Mouse (Mus musculus): ENCODE data around the gene Smpdl3b.
"Not testable (repeated sequence)": the region's sequence is repeated elsewhere in the genome, so short reads cannot be mapped to it uniquely, and the experiment has no call there.

The Smpdl3b gene

DNA sequence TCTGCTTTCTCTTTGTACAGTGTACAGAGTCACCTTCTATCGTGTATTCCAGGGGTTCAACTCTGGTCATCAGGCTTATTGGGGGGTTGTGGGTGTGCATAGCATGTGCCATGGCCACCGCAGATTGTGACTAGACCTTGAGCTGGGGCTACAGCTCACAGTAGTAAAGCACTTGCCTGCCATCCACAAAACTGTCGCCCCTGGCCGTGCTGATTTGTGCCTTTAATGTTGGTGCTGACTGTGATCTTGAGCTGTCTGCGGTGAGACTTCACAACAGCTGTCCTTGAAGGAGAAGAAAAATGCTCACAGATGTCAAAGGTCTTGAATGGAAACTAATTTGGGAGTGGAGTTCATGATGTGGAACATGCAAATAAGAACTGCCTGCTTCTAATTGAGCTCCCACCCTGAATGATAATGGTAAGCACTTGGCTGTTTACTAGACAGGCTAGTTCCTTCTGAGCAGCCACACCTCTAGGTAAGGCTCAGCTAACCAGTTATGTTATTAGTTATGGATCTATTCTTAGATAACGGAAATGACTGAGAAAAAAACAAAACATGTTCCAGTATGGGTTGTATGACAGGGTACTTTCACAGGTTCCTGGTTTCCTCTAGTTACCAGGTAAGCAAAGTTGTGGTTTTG is 21.6 kb upstream of the Smpdl3b start:
- no peak for DNase-seq

DNA sequence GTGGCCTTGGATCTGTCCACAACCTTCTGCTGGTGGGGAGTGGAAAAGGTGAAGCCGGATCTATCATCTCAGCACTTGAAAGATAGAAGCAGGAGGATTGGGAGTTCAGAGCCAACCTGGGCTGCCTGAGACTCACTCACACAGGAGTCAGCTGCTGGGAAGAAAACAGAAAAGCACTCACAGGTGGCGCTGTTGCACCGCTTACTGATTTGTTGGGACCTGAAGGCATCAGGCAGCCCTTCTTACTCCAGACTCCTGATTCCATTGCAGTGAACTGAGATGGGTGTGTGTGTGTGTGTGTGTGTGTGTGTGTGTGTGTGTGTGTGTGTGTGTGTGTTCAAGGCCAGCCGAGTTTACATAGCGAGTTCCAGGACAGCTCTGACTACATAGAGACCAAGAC is 19.7 kb upstream of the Smpdl3b start:
- peak; percentile 68 to 70 for DNase-seq

DNA sequence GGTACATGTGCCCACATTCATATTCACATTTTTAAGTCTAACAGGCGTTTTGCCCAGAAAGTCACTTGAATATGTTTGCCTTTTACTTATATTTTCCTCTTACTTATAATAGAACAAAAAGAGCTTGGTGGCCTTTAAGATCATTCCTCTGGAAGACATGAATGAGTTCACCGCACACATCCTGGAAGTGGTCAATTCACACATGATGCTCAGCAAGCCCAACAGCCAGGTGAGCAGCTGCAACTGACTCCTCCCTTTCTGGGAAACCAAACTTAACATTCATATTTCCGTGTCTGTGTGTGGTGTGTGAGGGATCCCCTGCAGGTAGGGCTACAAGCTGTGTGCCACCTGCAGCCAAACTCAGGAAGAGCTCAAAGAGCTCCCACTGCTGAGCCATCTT is 17.9 kb upstream of the Smpdl3b start:
- no peak for DNase-seq

DNA sequence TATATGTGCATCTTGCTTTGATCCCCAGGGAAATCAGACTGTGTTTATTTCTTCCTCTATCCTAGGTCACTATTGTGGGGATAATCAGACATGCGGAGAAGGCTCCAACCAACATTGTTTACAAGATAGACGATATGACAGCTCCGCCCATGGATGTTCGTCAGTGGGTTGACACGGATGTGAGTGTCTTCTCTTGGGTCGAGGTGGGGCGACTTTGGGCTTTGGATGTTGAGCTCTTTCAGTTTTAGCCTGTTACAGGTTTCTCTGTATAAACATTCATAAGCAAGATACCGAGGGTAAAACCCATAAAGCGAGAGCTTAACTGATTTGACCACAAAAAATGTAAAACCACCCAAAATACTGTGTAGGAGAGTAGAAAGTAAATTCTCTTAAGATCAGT is 14.7 kb upstream of the Smpdl3b start:
- DNase-seq: no peak

DNA sequence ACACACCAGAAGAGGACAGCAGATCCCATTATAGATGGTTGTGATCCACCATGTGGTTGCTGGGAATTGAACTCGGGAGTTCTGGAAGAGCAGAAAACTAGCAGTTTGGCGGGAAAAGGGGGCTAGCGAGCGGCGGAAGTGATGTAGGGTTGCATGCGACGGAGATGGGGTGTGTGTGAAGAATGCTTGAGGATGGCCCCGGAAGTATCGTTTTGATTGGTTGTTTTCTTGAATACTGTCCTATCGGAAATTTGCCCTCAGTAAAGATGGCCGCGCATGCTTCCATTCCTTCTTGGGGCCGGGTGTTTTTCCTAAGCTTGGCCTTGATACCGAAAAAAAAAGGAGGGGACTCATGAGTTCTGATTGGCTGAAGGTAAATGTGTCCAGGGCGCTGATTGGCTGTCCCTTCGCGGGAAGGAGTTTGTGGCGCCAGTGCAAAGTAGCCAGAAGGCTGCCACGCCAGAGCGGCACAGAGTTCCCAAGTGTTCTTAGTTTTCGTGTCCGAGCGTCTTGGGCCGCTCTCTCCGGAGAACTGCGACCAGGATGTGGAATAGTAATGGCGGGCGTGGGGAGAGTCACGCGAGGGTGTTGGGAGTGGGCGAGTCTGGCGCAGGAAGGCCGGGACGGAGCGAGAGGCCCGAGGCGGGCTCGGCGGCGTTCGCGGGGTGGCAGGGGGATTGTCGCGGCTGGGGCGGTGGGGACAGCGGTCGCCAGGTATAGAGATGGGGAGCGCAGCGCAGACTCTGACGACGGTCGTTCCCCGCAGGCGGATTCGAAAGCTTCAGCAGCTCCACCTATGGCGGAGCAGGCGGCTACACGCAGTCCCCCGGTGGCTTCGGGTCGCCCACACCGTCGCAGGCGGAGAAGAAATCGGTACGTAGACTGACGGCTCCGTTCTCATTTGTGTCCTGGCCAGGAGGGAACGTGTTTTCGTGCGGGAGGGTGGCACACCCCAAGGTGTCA is 11.1 kb upstream of the Smpdl3b start, which contains the start of gene Rpa2:
TSS of gene Rpa2 (plus strand) at position 419 of the 963 bp plus-strand sequence.
- DNase-seq: peak; percentile 99

DNA sequence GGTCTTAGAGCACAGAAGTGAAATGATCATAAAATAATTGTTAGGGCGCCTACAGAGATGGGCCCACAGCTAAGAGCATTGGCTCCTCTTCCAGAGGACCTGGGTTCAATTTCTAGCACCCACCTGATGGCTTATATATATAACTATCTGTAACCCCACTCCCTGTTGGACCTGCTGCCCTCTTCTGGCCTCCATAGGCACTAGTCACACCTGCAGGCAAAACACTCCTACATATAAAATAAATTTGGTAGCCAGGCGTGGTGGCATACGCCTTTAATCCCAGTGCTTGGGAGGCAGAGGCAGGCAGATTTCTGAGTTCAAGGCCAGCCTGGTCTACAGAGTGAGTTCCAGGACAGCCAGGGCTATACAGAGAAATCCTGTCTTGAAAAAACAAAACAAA is 6.1 kb upstream of the Smpdl3b start:
- DNase-seq: not testable (repeated sequence)

DNA sequence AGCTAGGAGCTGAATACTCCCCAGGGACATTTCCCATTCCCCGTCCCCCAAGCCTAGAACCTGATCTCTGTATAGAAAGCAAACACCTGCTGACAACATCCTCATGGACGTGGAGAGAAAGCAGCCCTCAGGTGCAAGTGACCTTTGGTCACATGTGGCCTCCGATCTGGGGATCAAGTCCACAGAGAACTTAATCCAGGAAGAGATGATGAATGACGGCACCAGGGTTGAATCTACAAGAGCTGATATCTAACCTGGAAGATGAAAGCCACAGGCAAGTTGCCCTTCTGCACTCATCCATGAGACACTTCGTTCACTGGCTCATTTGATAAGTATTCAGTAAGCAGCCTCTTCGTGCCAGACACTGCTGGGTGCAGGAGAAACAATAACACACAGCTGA is 5.5 kb upstream of the Smpdl3b start:
- DNase-seq: no peak

DNA sequence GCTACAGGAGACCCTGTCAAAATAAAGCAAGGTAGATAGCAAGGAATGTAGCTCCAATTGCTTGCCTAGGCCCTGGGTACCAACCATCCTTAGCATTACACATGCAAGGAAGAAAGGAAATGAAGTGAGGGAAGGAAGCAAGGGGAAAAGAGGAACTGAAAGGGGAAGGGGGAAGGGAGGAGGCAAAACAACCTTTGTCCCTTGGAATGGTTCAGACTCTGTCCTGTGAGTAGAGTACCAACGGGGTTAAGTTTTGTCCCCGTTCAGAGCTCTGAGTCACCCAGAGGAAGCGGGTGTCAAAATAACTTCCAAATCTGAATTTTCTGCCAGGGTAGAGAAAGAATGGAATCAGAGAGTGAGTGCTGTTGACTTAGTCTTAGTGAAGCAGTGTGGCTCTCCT is 3.2 kb upstream of the Smpdl3b start:
- DNase-seq: no peak

DNA sequence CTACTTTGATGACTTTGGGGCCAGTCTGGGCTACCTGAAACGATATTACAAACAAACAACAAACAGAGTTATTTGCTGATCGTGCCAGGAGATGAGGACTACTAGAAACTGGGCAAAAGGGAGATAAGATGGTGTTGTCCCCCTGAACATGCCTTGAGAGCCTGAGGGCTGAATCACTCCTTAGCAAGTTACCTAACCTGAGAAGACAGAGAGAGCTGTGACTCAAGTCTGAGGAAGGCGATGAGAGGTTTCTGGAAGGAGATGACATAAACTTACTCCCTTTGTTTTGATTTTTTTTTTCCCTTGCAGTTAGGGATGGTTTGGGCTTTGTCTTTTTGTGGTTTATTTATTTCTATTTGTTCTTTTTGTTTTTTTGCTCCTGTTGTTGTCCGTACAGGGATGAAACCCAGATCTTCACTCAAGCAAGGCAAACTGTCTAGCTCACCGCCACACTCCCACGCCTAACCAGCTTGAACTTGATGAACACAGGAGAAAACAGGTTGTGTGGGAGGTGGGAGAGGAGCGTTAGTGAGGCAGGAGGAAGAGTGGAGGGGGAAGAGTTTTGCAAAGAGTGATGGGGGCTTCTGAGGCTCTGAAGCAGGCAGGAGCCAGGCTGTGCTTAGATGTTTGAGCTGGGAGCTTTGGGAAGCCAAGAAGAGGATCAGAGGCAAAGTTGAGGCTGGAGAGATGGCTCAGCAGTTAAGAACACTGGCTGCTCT is 740 bp upstream of the Smpdl3b start:
- no peak for DNase-seq

DNA sequence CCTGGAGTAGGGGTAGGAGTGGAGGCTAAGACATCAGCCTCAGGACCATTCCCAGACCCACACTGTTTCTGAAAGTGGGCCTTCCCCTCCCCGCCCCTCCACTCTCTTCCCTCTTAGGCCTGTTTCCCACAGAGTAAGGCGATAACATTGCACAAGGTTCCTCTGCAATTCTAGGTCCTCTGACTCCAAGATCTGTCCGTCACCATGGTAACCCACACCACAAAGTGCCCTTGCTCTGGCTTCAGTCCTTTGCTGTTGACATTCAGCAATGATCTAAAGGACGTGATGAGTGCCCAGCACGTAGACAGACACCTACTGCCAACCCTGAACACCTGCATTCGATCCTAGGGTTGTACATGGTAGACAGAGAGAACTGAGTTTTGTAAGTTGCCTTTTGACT is 4.1 kb downstream of the Smpdl3b start:
- no peak for DNase-seq

DNA sequence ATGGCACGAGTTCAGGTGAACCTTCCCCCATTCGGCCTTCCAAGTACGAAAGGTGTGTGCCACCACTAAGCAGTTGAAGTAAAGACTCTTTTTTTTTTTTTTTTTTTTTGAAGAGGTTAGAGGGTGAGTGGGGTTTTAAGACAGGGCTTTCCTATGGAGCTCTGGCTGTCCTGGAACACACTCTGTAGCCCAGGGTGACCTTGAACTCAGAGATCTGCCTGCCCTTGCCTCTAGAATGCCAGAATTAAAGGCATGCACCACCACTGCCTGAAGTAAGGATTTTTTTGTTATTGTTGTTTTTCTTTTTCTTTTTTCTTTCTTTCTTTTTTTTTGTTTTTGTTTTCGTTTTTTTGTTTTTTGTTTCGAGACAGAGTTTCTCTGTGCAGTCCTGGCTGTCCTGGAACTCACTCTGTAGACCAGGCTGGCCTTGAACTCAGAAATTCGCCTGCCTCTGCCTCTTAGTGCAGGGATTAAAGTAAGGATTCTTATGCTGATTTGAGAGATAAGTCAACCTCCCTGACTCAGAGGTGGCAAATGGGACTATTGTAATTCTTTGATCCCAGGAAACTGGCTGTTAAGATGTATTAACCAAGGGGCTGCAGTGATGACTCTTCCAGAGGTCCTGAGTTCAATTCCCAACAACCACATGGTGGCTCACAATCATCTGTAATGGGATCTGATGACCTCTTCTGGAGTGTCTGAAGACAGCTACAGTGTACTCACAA is 7.6 kb downstream of the Smpdl3b start:
- no peak for DNase-seq

DNA sequence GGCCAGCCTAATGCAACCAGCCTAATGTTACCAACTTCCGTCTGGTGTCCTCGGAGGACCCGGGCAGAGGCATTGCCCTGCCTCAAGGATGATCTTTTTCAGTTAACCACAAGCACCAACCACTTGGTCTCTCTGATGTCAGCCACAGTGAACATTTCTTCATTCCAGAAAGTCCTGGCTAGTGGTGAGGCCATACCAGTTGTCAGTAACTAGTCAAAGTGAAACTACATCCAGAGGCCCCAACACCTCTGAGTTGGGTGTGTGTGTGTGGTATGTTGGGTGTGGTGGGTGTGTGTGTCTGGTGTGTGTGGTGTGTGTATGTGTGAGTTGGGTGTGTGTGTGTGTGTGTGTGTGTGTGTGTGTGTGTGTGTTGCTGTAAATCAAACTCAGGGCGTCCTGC is 8.3 kb downstream of the Smpdl3b start:
- no peak for DNase-seq

DNA sequence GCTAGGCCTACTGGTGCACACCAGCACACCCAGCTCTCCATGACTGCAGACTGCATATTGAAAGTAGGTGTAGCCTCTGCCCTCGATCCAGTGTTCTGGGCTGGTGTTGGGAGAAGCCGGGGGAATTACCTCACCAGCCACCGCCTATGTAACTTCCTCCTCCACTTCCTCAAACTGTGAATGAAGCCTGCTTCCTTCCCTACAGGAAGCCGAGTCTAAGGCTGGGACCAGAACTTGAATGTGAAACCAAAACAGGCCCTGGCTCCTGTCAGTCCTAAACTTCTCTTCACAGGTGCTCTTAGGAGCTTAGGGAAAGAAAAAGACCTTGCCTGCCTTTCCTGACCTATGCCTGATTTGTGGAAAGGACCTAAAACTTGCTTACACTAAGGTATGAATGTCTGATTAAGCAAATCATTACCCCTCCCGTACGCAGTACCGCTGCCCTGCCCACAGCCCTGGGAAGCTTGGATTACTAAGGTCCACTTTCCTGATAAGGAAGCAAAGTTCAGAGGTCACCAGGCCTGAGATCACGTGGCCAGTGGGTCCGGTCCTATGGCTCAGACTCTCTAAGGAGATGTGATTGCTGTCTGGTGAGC is 9.3 kb downstream of the Smpdl3b start:
- no peak for DNase-seq

DNA sequence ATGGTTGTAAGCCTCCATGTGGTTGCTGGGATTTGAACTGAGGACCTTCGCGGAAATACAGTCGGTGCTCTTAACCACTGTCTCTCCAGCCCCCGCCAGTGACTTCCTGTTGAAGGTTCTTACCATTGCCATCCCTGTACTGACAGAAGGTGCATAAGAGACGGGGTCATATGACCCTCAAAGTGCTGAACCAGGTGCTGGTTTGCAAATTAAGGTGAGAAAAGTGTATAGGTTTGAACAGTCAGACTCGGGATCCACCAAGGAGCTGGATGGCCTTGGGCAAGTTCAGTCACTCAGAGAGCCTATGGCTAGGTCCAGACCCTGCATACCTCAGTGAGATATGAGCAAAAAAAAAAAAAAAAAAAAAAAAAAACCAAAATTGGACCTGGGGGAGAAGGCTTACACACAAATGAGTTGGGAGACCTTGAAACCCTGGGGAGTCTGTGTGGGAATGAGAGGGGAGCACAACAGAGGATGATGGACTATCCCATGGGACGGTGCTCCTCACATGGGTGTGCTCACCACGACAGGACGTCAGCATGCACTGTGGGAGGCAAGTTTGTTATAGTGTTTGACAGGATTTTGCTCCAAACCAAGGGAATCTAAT is 10.0 kb downstream of the Smpdl3b start:
- DNase-seq: no peak

DNA sequence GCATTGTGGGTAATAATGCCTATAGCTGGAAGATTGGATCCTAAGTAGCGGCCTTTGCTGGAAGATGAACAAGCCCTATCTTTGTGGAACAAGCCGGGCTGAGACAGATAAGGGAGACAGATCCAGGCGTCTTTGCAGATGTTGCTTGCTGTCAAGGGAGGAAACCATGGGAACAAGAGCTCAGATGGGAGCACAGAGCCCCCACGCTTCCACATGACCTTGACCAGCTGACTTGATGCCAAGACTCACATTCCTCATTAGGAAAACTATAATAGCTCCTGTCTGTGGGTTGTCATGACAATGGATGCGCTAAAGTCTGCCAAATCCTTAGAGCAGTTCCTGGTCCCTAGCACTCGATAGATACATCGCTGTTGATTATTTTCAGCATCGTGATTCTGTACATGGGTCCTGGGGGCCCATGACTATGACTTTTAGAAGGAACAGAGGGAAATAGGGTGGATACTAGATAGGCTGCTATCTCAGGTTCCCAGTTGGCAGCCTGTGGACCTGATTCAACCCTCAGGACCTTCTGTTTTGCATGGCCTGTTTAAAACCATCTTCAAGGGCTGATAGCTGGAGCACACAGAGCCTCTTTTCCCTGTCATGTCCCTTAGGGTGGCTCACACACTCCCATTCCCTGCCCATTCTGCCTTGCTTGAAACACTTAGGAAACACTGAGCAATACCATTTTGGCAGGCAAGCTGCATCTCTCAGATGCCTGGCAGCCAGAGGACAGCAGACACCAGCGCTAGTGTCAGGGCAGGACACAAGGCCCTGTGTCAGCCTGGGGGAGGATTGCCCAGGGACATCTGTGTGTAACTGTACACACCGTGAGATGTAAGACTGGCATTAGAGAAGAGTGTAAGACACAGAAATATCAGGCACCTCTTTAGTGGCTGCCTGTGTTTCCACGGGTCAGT is 12.8 kb downstream of the Smpdl3b start:
- DNase-seq: peak in 1 of 2 experiments; percentile 21

DNA sequence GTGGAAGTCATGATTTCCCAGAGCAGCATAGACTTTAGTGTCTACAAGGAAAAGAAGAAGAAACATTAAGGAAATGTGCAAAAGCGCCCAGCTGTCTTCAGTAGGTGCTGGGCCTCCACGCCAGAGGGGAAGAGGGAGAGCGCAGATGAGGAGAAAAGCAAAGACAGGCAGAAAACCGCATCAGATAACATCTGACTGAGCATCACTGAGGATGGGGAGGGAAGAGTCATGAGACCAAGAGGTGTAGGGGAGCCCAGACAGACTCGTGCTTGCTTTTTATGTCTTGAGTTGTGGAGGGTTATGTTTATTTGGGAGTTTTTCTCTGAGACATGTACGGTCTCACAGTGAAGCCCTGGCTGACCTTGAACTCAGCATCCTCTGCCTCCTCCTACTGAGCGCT is 15.6 kb downstream of the Smpdl3b start:
- no peak for DNase-seq

DNA sequence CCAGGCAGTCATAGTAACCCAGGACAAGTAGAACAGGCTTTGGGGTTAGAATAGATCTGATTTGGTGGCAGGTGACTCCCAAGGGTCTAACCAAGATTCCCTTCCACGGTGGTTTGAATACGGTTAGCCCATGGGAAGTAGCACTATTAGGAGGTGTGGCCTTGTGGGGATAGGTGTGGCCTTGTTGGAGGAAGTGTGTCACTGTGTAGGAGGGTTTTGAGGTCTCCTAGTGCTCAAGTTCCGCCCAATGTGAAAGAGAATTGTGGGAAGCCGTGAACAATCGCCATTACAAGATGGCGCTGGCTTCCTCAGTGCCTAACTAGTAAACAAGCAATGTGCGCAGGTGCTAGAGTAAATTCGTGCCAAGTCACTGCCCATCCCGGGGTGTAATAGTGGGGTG is 19.9 kb downstream of the Smpdl3b start:
- not testable (repeated sequence) for DNase-seq

DNA sequence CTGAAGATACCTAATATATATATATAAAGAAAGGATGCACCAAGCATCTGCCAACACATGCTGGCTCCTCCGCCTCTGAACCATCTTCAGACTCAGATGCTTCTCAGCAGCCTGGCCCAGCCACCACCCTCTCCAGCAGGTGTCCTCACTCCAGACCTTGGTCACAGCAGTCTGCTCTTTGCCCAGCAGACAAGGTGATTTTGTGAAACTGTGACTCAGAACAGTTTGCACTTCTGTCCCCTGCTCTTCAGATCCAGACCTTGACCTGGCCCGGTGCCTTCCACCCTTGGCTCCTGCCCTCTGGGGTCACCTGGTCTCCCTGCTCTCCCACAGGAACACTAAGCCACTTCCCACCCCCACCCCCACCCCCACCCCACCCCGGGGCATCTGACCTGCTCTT is 21.2 kb downstream of the Smpdl3b start:
- DNase-seq: no peak

DNA sequence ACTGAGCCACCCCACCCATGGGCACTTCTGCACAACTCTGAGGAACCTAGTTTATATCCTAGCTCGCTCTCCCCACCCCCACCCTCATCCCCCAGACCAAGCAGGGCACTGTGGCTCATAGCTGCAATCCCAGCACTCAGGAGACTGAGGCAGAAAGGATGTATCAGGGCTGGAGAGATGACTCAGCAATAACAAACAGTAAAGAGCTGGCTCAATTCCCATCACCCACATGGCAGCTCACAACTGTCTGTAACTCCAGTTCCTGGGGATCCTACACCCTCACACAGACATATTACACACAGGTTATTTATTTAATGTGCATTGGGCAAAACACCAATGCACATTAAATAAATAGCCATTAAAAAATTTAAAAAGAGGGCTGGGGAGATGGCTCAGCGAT is 21.7 kb downstream of the Smpdl3b start:
- no peak for DNase-seq

DNA sequence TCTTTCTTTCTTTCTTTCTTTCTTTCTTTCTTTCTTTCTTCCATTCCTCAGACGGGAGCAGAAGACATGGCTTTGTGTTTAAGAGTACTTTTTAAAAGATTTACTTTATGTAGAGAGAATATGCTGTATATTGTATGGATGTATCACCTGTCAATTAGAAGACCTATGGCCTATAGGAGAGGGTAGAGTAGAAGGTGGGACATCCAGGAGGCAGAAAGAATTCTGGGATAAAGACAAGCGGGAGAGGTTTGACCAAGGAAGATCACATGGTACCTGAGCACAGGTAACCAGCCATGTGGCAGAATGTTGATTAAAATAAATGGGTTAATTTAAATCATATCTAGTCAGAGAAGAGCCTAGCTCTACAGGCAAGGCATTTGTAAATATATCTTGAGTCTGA is 22.3 kb downstream of the Smpdl3b start:
- no peak for DNase-seq

Measured in cerebellum, postnatal 10 days (tissue).